Mouse (Mus musculus) cerebellum, adult 11 months (tissue): Measurements from ENCODE around the gene Sstr3.

Experiments
- DNase-seq: peaks from one replicate; pipeline ENCODE4 v3.0.0; 2022

Sstr3 gene

DNA sequence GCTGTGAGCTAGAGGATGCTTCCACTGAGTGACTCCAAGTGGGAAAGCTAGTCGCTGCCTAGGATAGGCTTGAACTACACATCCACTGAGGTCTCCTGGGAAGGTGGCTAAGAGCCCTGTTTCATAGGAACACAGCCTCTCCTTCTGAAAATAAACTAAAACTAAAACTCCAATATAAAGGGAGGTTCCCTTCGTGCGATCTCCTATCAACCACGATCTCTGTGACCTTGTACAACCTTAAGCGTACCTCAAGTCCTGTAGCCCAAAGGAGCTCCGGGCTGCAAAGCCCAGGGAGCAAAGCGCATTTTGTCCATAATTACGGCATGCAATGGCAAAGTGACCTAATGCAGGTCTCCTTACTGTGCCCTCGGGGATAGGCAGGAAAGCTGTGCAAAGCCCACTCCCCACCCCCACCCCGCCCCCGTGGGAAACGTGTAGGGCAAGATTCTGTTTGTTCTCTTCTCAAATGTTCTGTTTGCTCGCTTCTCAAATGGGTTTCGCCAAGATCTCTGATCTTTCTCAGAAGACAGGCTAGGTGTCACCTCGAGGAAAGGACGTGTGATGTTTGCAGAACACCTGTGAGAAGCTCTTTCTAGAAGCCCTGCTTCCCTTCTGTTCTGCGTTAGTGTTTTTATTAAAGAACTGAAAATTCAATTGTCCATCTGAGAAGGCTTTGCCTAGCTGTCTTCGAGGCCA is 41.9 kb downstream of the Sstr3 start:
- no peak for DNase-seq

GRCm38 (mm10) chr15:78494968-78495406 is 49.5 kb downstream of the Sstr3 start, which contains the start of gene Il2rb:
Gene Il2rb, minus strand, starts transcription at chr15:78495271.
- no peak for DNase-seq

DNA sequence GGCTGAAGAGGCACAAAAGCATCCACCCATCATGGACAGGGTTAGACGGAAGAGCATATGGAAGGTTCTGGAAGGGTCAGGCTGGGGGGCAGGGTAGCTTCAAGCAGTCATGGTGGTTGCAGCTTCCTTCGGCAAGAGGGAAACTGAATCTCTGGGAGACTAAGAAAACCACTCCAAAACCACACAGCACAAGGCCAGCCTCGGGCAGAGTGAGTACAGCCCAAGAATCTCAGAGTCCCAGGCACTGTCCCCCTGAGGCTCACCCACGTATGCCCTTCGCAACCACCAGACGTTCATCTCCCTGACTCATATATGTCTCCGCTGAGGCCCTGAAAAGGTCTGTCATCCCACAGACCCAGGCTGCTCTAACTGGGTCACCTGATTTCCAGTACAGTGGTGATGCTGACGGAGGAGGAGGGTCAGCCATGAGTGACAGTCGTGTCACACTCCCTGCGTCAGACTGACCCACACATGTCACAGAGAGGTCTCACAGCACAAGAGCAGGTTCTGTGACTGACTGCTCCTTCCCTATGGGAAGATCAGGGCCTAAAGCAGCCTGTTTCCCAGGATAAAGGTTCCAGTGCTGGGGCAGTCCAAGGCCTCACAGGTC is 51.0 kb downstream of the Sstr3 start:
- no peak for DNase-seq

- DNase-seq = no peak
Observed at GRCm38 (mm10) chr15:78491301-78491700, 53.2 kb downstream of the Sstr3 start.

DNA sequence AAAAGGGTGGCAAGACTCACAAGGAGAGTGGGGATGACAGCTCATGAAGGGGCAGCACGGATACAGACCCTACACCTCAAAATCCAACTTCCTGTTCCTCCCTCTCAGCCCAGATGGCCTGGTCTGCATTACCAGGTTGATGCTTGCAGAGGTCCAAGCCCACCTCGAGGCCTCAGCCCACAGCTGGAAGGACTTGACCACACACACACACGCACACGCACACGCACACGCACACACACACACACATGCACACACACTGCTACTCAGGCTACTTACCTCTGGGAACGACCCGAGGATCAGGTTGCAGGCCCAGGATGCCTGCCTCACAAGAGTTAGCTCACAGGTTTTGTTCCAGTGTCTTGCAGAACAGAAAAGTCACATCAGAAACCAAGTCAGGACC is 54.6 kb downstream of the Sstr3 start:
- no peak for DNase-seq

DNA sequence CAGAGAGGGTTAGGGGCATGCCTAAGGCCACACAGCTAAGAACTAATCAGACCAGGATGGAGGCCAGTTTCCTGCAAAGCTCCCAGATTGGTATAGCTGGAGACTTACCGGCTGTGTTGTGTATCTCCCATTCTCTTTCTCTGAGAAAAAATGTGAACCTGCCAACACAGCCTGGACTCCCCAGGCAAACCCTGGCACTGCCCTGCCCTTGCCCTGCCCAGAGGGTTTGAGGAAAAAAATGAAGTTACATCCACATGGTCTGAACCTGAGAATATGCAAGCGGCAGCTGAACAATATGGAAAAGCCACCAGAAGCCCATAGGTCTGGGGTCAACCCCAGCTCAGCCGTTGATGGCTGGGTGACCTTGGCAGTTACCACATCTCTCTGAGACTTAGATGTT is 55.2 kb downstream of the Sstr3 start:
- DNase-seq = peak; percentile 45

DNA sequence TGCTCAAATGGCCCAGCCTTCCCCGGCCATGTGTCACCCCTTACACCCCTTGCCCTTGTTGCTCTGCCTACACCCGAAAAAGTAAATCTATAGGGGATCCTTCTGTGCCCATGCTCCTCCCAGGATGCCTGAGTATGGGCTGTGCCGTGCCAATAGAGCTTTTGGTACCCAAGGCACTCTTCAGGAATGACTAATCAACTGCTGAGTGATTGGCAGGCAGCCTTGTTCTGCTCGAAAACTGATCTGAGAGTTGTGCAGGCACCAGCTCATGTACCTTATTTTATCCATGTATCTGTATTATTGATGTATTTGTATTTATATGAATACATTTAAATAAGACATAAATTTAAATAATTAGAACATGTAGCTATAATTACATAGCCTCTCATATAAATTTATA is 57.4 kb downstream of the Sstr3 start:
- DNase-seq = no peak
